In genomic region chr12:108307553-108307952, GRCm38 (mm10) we compare ENCODE assay signal across 8 mouse cellular contexts. TPM values are rescaled to one million over a fixed set of nuclear protein-coding genes. Genes with fewer than 3 reads are reported as not detected.
DNase-seq lines count a peak whose midpoint lies in the region; ATAC-seq lines count a peak whose summit lies in the region.

No protein-coding gene starts in this region.

- peaks cover 28% of the 10 kb centered on the region for H3K27me3 ChIP-seq in embryonic facial prominence, embryonic 14.5 days (replicated peaks; ENCODE audit: control insufficient read depth, insufficient read depth, low read length)
- H3K27me3 ChIP-seq in midbrain, embryonic 13.5 days: peaks cover 12% of the 10 kb centered on the region; the same call in 1 of the 2 replicates

- ATAC-seq in embryonic facial prominence, embryonic 14.5 days (ENCODE audit: low read depth): no peak
- ATAC-seq in midbrain, embryonic 13.5 days: 0 out of 2 replicates have a peak, but pooled peaks have one; percentile 22

- DNase-seq in cerebellum, postnatal 14 days: peak; percentile 71 to 87
- no peak for DNase-seq in cerebellum, adult 9-11 months
- peak; percentile 36 to 65 for DNase-seq in right cerebral cortex, adult 2 months (ENCODE audit: low spot score in 2 of 2)
- DNase-seq in right cerebral cortex, postnatal 25 days: no peak
- peak; percentile 36 for DNase-seq in embryonic facial prominence, embryonic 14.5 days (ENCODE audit: low spot score)
- DNase-seq in kidney, postnatal 10 days: peak; percentile 78
- DNase-seq in adipocyte (ENCODE audit: low spot score): no peak

- no peak overlapping the region for H3K4me2 ChIP-seq in embryonic facial prominence, embryonic 14.5 days (ENCODE audit: low read depth, low read length)
- H3K4me2 ChIP-seq in midbrain, embryonic 13.5 days (replicated peaks): peak overlapping the region; percentile 96; the same call in 1 of the 2 replicates

- no peaks in the 10 kb centered on the region for H3K9me3 ChIP-seq in embryonic facial prominence, embryonic 14.5 days (ENCODE audit: control insufficient read depth, low read length)
- H3K9me3 ChIP-seq in midbrain, embryonic 13.5 days: no peaks in the 10 kb centered on the region

- no peak overlapping the region for H3K4me3 ChIP-seq in embryonic facial prominence, embryonic 14.5 days (ENCODE audit: low read depth, low read length)
- no peak overlapping the region for H3K4me3 ChIP-seq in midbrain, embryonic 13.5 days (replicated peaks)

- WGBS in embryonic facial prominence, embryonic 14.5 days: 29% methylated on average over 14 of the region's 14 CpGs
- 30% methylated on average over 14 of the region's 14 CpGs for WGBS in midbrain, embryonic 13.5 days

- H3K36me3 ChIP-seq in embryonic facial prominence, embryonic 14.5 days (ENCODE audit: control insufficient read depth, insufficient read depth, low read length): no peaks in the 10 kb centered on the region
- no peaks in the 10 kb centered on the region for H3K36me3 ChIP-seq in midbrain, embryonic 13.5 days

- H3K4me1 ChIP-seq in embryonic facial prominence, embryonic 14.5 days (ENCODE audit: control insufficient read depth, insufficient read depth, low read length): no peaks in the 10 kb centered on the region; the same call in 1 of the 2 replicates
- H3K4me1 ChIP-seq in midbrain, embryonic 13.5 days (replicated peaks): peaks cover 34% of the 10 kb centered on the region

- no peak overlapping the region for H3K9ac ChIP-seq in embryonic facial prominence, embryonic 14.5 days (ENCODE audit: low read depth, low read length)
- H3K9ac ChIP-seq in midbrain, embryonic 13.5 days (replicated peaks): 0 out of 2 replicates have a peak overlapping the region, but pooled peaks have one; percentile 28

- no peak overlapping the region for H3K27ac ChIP-seq in embryonic facial prominence, embryonic 14.5 days (replicated peaks; ENCODE audit: low read depth, low read length)
- no peak overlapping the region for H3K27ac ChIP-seq in midbrain, embryonic 13.5 days

RNA-seq across cellular contexts. Expression of gene Hhipl1, which starts 1.5 kb away (rescaled TPM):
- 0.58 and 0.64 TPM in 2 replicates for polyA plus RNA-seq in embryonic facial prominence, embryonic 14.5 days (2014; fragmentation: Nextera tagmentation; extraction: Ambion mirVana)
- polyA plus RNA-seq in midbrain, embryonic 13.5 days (2015; fragmentation: Nextera tagmentation; extraction: Ambion mirVana): 2.0 and 2.9 TPM in 2 replicates

RNA-seq across cellular contexts. Expression of gene Cyp46a1, which starts 26.6 kb away (rescaled TPM):
- 5.8 and 8.5 TPM in 2 replicates for polyA plus RNA-seq in embryonic facial prominence, embryonic 14.5 days (2014; fragmentation: Nextera tagmentation; extraction: Ambion mirVana)
- 16.7 and 17.7 TPM in 2 replicates for polyA plus RNA-seq in midbrain, embryonic 13.5 days (2015; fragmentation: Nextera tagmentation; extraction: Ambion mirVana)

RNA-seq across cellular contexts. Expression of gene Ccdc85c, which starts 32.3 kb away (rescaled TPM):
- 4.2 and 4.7 TPM in 2 replicates for polyA plus RNA-seq in embryonic facial prominence, embryonic 14.5 days (2014; fragmentation: Nextera tagmentation; extraction: Ambion mirVana)
- 19.5 and 21.5 TPM in 2 replicates for polyA plus RNA-seq in midbrain, embryonic 13.5 days (2015; fragmentation: Nextera tagmentation; extraction: Ambion mirVana)

Comparison
In these comparisons a context has a peak if more than half of its experiments do, and no peak if none do; other contexts are left out.
1. DNase-seq: peak in cerebellum, postnatal 14 days (2 of 2), right cerebral cortex, adult 2 months (2 of 2), embryonic facial prominence, embryonic 14.5 days (single experiment) and kidney, postnatal 10 days (single experiment); none in cerebellum, adult 9-11 months (single experiment), right cerebral cortex, postnatal 25 days (single experiment) and adipocyte (single experiment).